Comparison of ENCODE assay signal across 8 mouse cellular contexts in the genomic region with DNA sequence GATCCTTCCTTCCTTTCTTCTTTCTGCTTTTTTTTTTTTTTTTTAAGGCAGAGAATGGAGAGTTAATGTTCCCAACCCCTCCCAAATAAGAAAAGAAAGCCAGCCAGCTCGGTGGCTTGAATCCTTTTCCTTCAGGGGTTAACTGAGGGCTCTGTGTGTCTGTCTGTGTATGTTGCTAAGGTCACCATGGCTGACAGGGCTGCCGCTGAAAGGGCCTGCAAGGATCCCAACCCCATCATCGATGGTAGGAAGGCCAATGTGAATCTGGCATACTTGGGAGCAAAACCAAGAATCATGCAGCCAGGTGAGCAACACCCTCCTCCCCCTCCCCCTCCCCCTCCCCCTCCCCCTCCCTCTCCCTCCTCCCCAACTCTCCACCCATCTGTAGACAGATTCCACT. TPM values are rescaled to one million over a fixed set of nuclear protein-coding genes. Genes with fewer than 3 reads are reported as not detected.
A peak's percentile ranks its signal among the peaks of the same experiment; 100 is the strongest.
DNase-seq lines count a peak whose midpoint lies in the region; ATAC-seq and TF ChIP-seq lines count a peak whose summit lies in the region.

No protein-coding gene starts in this region.

- peak; percentile 5; the same call in 1 of the 2 replicates for ATAC-seq in heart, embryonic 16.5 days (replicated peaks; ENCODE audit: extremely low read depth, insufficient read depth, low FRiP score)

- peak overlapping the region; percentile 83 for H3K4me3 ChIP-seq in gastrocnemius, adult 2 months
- peak overlapping the region; percentile 25 for H3K4me3 ChIP-seq in brown adipose tissue, adult 24 weeks (ENCODE audit: insufficient read depth, low read depth, low read length)
- H3K4me3 ChIP-seq in heart, embryonic 16.5 days (ENCODE audit: low read length), result peak overlapping the region; percentile 85
- peak overlapping the region; percentile 67 for H3K4me3 ChIP-seq in midbrain, embryonic 10.5 days

- no peaks in the 10 kb centered on the region for H3K4me1 ChIP-seq in brown adipose tissue, adult 24 weeks (ENCODE audit: control insufficient read depth, insufficient read depth, insufficient read length, low read length)
- peaks cover under 1% of the 10 kb centered on the region; the same call in 1 of the 2 replicates for H3K4me1 ChIP-seq in heart, embryonic 16.5 days (ENCODE audit: control insufficient read depth, insufficient read depth, low read length)
- H3K4me1 ChIP-seq in midbrain, embryonic 10.5 days, result peaks cover 24% of the 10 kb centered on the region

- no peaks in the 10 kb centered on the region for H3K27me3 ChIP-seq in heart, embryonic 16.5 days (ENCODE audit: control insufficient read depth, insufficient read depth, low read length)
- H3K27me3 ChIP-seq in midbrain, embryonic 10.5 days (ENCODE audit: low read depth, poor library complexity, severe bottlenecking), result peaks cover 13% of the 10 kb centered on the region; the same call in 1 of the 2 replicates

- peak overlapping the region; percentile 97 for H3K9ac ChIP-seq in heart, embryonic 16.5 days (ENCODE audit: low read length)

- WGBS in heart, embryonic 16.5 days, result 21% methylated on average over 3 of the region's 3 CpGs
- WGBS in midbrain, embryonic 10.5 days, result 2% methylated on average over 3 of the region's 3 CpGs

- 0 out of 2 replicates have a peak, but pooled peaks cover 2% of the 10 kb centered on the region for H3K36me3 ChIP-seq in heart, embryonic 16.5 days (ENCODE audit: control insufficient read depth, insufficient read depth)
- peaks cover 34% of the 10 kb centered on the region for H3K36me3 ChIP-seq in midbrain, embryonic 10.5 days

- TF ChIP-seq CTCF in gastrocnemius, adult 2 months (IDR thresholded peaks at IDR 0.05), result no peak

- peak overlapping the region; percentile 36; the same call in 1 of the 2 replicates for H3K4me2 ChIP-seq in heart, embryonic 16.5 days (ENCODE audit: low read depth, low read length)

- H3K27ac ChIP-seq in gastrocnemius, adult 2 months, result peak overlapping the region; percentile 98
- H3K27ac ChIP-seq in brown adipose tissue, adult 24 weeks (replicated peaks; ENCODE audit: low read depth, low read length), result no peak overlapping the region
- H3K27ac ChIP-seq in heart, embryonic 16.5 days (ENCODE audit: low read length), result peak overlapping the region; percentile 99
- H3K27ac ChIP-seq in midbrain, embryonic 10.5 days (replicated peaks), result peak overlapping the region; percentile 90

- no peaks in the 10 kb centered on the region for H3K9me3 ChIP-seq in heart, embryonic 16.5 days (replicated peaks; ENCODE audit: control insufficient read depth, low read length)
- no peaks in the 10 kb centered on the region for H3K9me3 ChIP-seq in midbrain, embryonic 10.5 days (replicated peaks)

- intact Hi-C loops in gastrocnemius, adult 2 months (cut with DNase I), result loop anchor here (2.0 to 5.0 kb wide), 2 partner anchors 83 to 247 kb away; a partner anchor contains a TSS

- DNase-seq in gastrocnemius, adult 2 months, result peak; percentile 38
- no peak for DNase-seq in gastrocnemius, adult 8-10 months (ENCODE audit: low spot score in 2 of 2)
- DNase-seq in midbrain, embryonic 10.5 days (ENCODE audit: low spot score), result peak; percentile 21
- DNase-seq in MN1 (ENCODE audit: low spot score), result no peak
- no peak for DNase-seq in layer of hippocampus, adult 11-12 months (ENCODE audit: low spot score)
- no peak for DNase-seq in B cell, adult 2 months

RNA-seq across cellular contexts. Expression of a gene that starts 1.9 kb away (rescaled TPM):
- 100 to 1,000 TPM; 163 to 196 TPM for total RNA-seq in gastrocnemius, adult 2 months (2021)
- 100 to 1,000 TPM; 177 to 220 (median 196) TPM for total RNA-seq in gastrocnemius, adult 8-10 months (2022)
- 1.3 and 3.7 TPM in 2 replicates for polyA plus RNA-seq in brown adipose tissue, adult 24 weeks (2012; ENCODE audit: insufficient read depth, insufficient read length, missing spikeins)
- polyA plus RNA-seq in heart, embryonic 16.5 days (2015; fragmentation: Nextera tagmentation; extraction: Ambion mirVana), result 50.7 and 53.4 TPM in 2 replicates
- 1.9 and 2.1 TPM in 2 replicates for polyA plus RNA-seq in midbrain, embryonic 10.5 days (2016; fragmentation: Nextera tagmentation; extraction: Ambion mirVana)

Comparison
In these comparisons a context has a peak if more than half of its experiments do, and no peak if none do; other contexts are left out.
1. DNase-seq: peak in gastrocnemius, adult 2 months (single experiment) and midbrain, embryonic 10.5 days (single experiment); none in gastrocnemius, adult 8-10 months (0 of 2), MN1 (single experiment), layer of hippocampus, adult 11-12 months (single experiment) and B cell, adult 2 months (0 of 2).
2. H3K4me3 ChIP-seq: peak in every context shown above with its lines; median percentile 85 in heart, embryonic 16.5 days; 83 in gastrocnemius, adult 2 months; 67 in midbrain, embryonic 10.5 days; 25 in brown adipose tissue, adult 24 weeks.
3. RNA of a gene that starts 1.9 kb away (polyA plus RNA-seq): 50.7 to 53.4 TPM in heart, embryonic 16.5 days; 1.3 to 3.7 TPM in brown adipose tissue, adult 24 weeks and 1.9 to 2.1 TPM in midbrain, embryonic 10.5 days; every median in the first group is over 10 times any median in the second.